17 mouse cellular contexts compared by ENCODE assay signal in the genomic region with DNA sequence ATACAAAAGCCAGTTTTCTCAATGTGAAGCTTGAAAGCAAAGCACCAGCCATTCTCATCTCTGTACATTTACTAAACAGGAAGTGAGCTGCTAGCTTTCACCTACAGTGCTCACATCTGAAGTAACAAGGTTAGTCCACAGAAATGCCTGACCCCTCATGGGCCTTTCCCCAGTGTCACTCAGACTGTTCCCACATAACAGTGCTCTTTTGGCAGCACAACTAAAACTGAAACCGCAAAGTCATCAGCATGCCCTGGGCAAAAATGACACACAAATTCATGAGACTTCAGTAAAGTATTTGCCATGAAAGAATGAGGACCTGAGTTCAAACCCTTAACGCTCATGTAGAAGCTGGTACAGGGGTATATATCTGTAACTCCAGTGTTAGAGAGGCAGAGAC.
"Had no signal": no experiment of that assay in that cellular context is flagged by ENCODE, and none has a peak within 500 bp of the region (broad histone marks: within the 10 kb centered on the region; RNA-seq: fewer than 3 reads in every experiment).

No protein-coding gene starts in this region.

- H3K4me1 ChIP-seq: neural tube, embryonic 12.5 days; neural tube, embryonic 13.5 days; neural tube, embryonic 15.5 days; stomach, embryonic 15.5 days had no signal

- H3K27ac ChIP-seq: neural tube, embryonic 12.5 days; neural tube, embryonic 13.5 days; neural tube, embryonic 15.5 days; stomach, embryonic 15.5 days; stomach, postnatal 0 days had no signal

- H3K36me3 ChIP-seq: neural tube, embryonic 12.5 days; stomach, embryonic 15.5 days had no signal

- H3K4me2 ChIP-seq: neural tube, embryonic 12.5 days; neural tube, embryonic 13.5 days; neural tube, embryonic 15.5 days; stomach, embryonic 15.5 days had no signal

- H3K9ac ChIP-seq: neural tube, embryonic 12.5 days; neural tube, embryonic 13.5 days; neural tube, embryonic 15.5 days; stomach, embryonic 15.5 days had no signal

- DNase-seq: retina, postnatal 1 day; right cerebral cortex, adult 18-20 months; right cerebral cortex, postnatal 14 days; right cerebral cortex, postnatal 25 days; right cerebral cortex, postnatal 4 days; spleen, adult 18-20 months; thymus, adult 18-20 months; thymus, adult 2 months; thymus, postnatal 14 days; thymus, postnatal 25 days; thymus, postnatal 36 days; thymus, postnatal 4 days had no signal

- H3K9me3 ChIP-seq: neural tube, embryonic 12.5 days; neural tube, embryonic 13.5 days; neural tube, embryonic 15.5 days; stomach, embryonic 15.5 days had no signal

- H3K27me3 ChIP-seq: neural tube, embryonic 12.5 days; neural tube, embryonic 13.5 days; neural tube, embryonic 15.5 days; stomach, embryonic 15.5 days had no signal

- H3K4me3 ChIP-seq: neural tube, embryonic 12.5 days; neural tube, embryonic 13.5 days; neural tube, embryonic 15.5 days; stomach, embryonic 15.5 days had no signal
